Mouse (Mus musculus) ES-Bruce4 (cell line): Measurements from ENCODE around the gene Zbtb16. TPM values are rescaled to one million over a fixed set of nuclear protein-coding genes. Genes with fewer than 3 reads are reported as not detected.

Experiments
- H3K27ac ChIP-seq: 2 replicates; pipeline ENCODE4 v1.5.1; 2012; ENCODE audit warnings: low read length, inconsistent platforms; ENCODE audit not compliant: insufficient read depth
- H3K27me3 ChIP-seq: 2 replicates; pipeline ENCODE4 v1.6.1; 2012; ENCODE audit warnings: mild to moderate bottlenecking, low read length, inconsistent platforms; ENCODE audit not compliant: control insufficient read depth, poor library complexity, insufficient read depth, severe bottlenecking
- H3K36me3 ChIP-seq: 2 replicates; pipeline ENCODE4 v1.6.1; 2012; ENCODE audit warnings: inconsistent platforms, mild to moderate bottlenecking, low read length, moderate library complexity; ENCODE audit not compliant: control insufficient read depth, poor library complexity, insufficient read depth, severe bottlenecking
- H3K4me1 ChIP-seq: one replicate; pipeline ENCODE4 v1.8.1; 2011; ENCODE audit warnings: low read length; ENCODE audit not compliant: control insufficient read depth, insufficient read depth
- H3K4me3 ChIP-seq: 2 replicates; pipeline ENCODE4 v1.5.1; 2011; ENCODE audit warnings: low read depth, mild to moderate bottlenecking, low read length
- H3K9ac ChIP-seq: 2 replicates; pipeline ENCODE4 v1.6.1; 2012; ENCODE audit warnings: low read depth, mild to moderate bottlenecking, inconsistent platforms; ENCODE audit not compliant: poor library complexity, severe bottlenecking
- H3K9me3 ChIP-seq: replicated peaks from 2 replicates; pipeline ENCODE4 v1.6.1; 2012; ENCODE audit warnings: mild to moderate bottlenecking, low read length, inconsistent platforms; ENCODE audit not compliant: control insufficient read depth, poor library complexity, insufficient read depth, severe bottlenecking
- CTCF ChIP-seq: IDR thresholded peaks from one replicate; pipeline ENCODE4 v1.8.1; 2011; ENCODE audit warnings: low read depth, low read length
- EP300 ChIP-seq: IDR thresholded peaks from 2 replicates; pipeline ENCODE4 v1.6.1; 2011; ENCODE audit warnings: low read depth, low read length; ENCODE audit not compliant: insufficient read depth
- POLR2A ChIP-seq: IDR thresholded peaks from one replicate; pipeline ENCODE4 v1.8.1; 2011; ENCODE audit warnings: low read length; ENCODE audit not compliant: insufficient read depth
- polyA plus RNA-seq: library from polyadenylated mRNA; stranded (reverse); fragments of >200 nt; gene quantifications from 2 replicates; pipeline ENCODE4 v1.2.4, GENCODE M21; 2011; ENCODE audit warnings: low read depth; ENCODE audit not compliant: missing spikeins, insufficient read depth, insufficient read length

Gene Zbtb16
- polyA plus RNA-seq, 1 experiment = 0.49 TPM

- Histone ChIP-seq H3K27ac (no peak overlapping the region), H3K9me3 (no peaks in the 10 kb centered on the region), H3K9ac (no peak overlapping the region), H3K4me1 (no peaks in the 10 kb centered on the region), H3K4me3 (no peak overlapping the region), H3K27me3 (no peaks in the 10 kb centered on the region; the same call in 1 of the 2 replicates), H3K36me3 (no peaks in the 10 kb centered on the region)
- TF ChIP-seq CTCF = no peak
These were observed 110.9 kb downstream of the Zbtb16 start for GRCm38 (mm10) chr9:48725161-48725560.

- TF ChIP-seq EP300 = no peak
- Histone ChIP-seq H3K9me3 (no peaks in the 10 kb centered on the region), H3K4me1 (no peaks in the 10 kb centered on the region), H3K27ac (no peak overlapping the region), H3K4me3 (no peak overlapping the region), H3K27me3 (no peaks in the 10 kb centered on the region; the same call in 1 of the 2 replicates), H3K36me3 (no peaks in the 10 kb centered on the region), H3K9ac (no peak overlapping the region)
These were observed 111.3 kb downstream of the Zbtb16 start for GRCm38 (mm10) chr9:48724733-48725132.

- no peak overlapping the region for H3K27ac ChIP-seq
- H3K4me1 ChIP-seq = no peaks in the 10 kb centered on the region
- no peak overlapping the region for H3K9ac ChIP-seq
These were observed 112.3 kb downstream of the Zbtb16 start for GRCm38 (mm10) chr9:48723511-48724304.

GRCm38 (mm10) chr9:48723025-48723424 lies 113.0 kb downstream of the Zbtb16 start:
- no peaks in the 10 kb centered on the region for H3K4me1 ChIP-seq
- H3K27ac ChIP-seq = no peak overlapping the region
- no peak overlapping the region for H3K9ac ChIP-seq
- H3K27me3 ChIP-seq = no peaks in the 10 kb centered on the region; the same call in 1 of the 2 replicates
- no peaks in the 10 kb centered on the region for H3K36me3 ChIP-seq
- no peak for TF ChIP-seq EP300
- TF ChIP-seq POLR2A = no peak
- no peak for TF ChIP-seq CTCF
- H3K9me3 ChIP-seq = no peaks in the 10 kb centered on the region
- no peak overlapping the region for H3K4me3 ChIP-seq

More at GRCm38 (mm10) chr9:48723511-48724304, 112.3 kb downstream of the Zbtb16 start:
- no peaks in the 10 kb centered on the region for H3K36me3 ChIP-seq
- TF ChIP-seq CTCF (no peak), POLR2A (no peak), EP300 (no peak)
- H3K9me3 ChIP-seq = no peaks in the 10 kb centered on the region
- no peaks in the 10 kb centered on the region; the same call in 1 of the 2 replicates for H3K27me3 ChIP-seq
- no peak overlapping the region for H3K4me3 ChIP-seq

- TF ChIP-seq EP300 (no peak), CTCF (no peak), POLR2A (no peak)
- no peaks in the 10 kb centered on the region for H3K9me3 ChIP-seq
- H3K4me3 ChIP-seq = no peak overlapping the region
- H3K36me3 ChIP-seq = no peaks in the 10 kb centered on the region
- no peaks in the 10 kb centered on the region for H3K4me1 ChIP-seq
- H3K27ac ChIP-seq = no peak overlapping the region
- no peak overlapping the region for H3K9ac ChIP-seq
- H3K27me3 ChIP-seq = no peaks in the 10 kb centered on the region; the same call in 1 of the 2 replicates
These were observed 113.6 kb downstream of the Zbtb16 start for GRCm38 (mm10) chr9:48722261-48722920.

GRCm38 (mm10) chr9:48721655-48722054 lies 114.4 kb downstream of the Zbtb16 start:
- Histone ChIP-seq H3K4me1 (no peaks in the 10 kb centered on the region), H3K9ac (no peak overlapping the region), H3K27me3 (no peaks in the 10 kb centered on the region; the same call in 1 of the 2 replicates), H3K27ac (no peak overlapping the region), H3K4me3 (no peak overlapping the region), H3K36me3 (no peaks in the 10 kb centered on the region), H3K9me3 (no peaks in the 10 kb centered on the region)
- TF ChIP-seq EP300 = no peak
